Mouse (Mus musculus) neural tube, postnatal 0 days (tissue): ENCODE results near the gene Hivep3. TPM values are rescaled to one million over a fixed set of nuclear protein-coding genes. Genes with fewer than 3 reads are reported as not detected.

ENCODE experiments used
- polyA plus RNA-seq: library from polyadenylated mRNA; unstranded; fragments of >200 nt; fragmentation: Nextera tagmentation; extraction: Ambion mirVana; gene quantifications from 2 replicates; pipeline ENCODE4 v1.2.1, GENCODE M21; 2015

Gene Hivep3
- 17.0 and 19.9 TPM in 2 replicates for polyA plus RNA-seq

DNA sequence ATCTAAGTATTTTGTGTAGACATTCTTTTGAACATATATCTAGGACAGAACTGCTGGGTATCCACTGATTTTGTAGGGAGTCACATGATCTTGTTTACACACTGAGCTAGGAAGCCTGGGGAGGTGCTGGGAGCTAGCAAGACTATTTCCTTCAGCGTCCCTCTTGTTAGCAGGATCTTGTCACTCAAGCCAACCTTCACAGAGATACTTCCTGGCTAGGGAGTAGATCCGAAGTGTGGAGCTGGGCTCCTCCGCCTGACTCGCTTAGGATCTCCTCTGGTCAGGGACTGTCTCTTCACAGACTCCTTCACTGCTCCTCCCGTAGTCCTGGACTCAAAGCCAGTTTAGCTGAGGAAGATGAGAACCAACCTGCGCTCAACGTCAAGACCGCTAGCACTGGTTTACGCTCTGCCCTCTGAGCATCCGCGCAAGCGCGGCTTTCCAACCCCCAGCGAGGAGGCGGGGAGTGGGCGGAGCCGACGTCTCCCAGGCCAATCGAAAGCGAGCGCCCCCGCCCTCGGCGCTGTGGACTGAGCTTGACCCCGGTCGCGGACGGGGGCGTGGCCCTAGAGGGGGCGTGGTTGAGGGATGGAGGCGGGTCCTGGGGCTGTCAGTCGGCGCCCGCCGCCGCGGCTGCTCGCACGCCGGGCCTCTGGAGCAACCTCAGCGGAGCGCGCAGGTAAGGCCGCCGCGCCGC, at the start of gene Hivep3:
Hivep3 (plus strand) TSS at position 601 of the 697 bp plus-strand sequence.

DNA sequence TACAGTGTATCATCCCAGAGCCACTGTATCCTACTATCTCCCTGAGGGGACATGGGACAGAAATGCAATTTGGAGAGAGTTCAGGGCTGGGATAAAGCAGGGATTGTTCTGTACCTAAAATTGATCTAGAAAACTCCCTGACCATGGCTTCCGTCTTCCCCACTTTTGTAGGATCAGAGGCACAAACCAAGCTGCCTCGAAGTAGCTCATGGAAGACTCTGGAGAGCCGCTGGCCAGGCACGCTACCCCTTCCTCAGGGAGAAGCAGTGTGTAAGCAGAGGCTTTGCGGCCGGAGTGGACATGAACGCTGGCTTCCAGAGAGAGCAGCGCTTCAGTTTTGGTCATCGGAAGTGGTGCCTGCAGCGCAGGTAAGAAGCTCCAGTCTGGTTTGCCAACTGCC, 331.1 kb downstream of the Hivep3 start, which contains the start of gene AL607142.1:
AL607142.1 (plus strand) TSS at position 301 of the 400 bp plus-strand sequence.

DNA sequence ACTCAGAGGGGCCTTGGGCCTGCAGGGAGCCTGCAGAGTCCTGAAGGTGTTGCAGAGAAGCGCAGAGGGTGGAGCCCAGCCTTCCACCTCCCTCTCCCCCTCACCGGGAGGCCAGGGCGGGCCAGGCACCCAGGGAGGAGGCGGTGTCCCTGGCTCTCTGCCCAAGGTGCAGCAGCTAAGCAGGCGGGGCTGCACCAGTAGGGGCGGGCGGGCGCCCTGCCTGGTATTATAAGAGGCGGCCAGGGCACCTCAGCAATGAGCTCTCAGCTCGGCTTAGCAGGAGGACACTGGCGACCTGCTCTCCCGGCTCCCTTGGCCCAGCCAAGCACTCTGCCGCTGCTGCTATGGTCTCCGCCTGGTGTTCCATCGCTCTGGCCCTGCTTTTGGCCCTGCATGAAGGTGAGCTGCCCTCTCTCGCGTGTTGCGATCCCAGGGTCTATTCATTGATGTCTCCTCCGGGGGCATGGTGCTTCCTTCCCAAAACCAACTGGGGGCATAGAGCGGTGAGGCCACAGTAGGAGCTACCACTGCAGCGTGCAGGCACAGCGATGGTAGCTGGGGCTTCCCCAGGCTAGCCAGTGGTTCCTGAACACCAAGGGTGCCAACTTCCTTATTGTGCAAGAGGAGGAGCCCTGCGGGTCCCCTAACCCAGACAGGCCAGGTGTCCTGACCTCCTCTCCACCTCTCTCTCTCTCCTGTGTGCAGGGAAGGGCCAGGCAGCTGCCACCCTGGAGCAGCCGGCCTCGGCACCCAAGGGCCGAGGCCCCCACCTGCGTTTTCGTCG, 427.8 kb downstream of the Hivep3 start, which contains the start of gene Edn2:
Edn2 (plus strand) TSS at position 41 of the 784 bp plus-strand sequence.

Other genes with a start within 250 kb of the Hivep3 start
- gene Rimkla, start 241.2 kb upstream of the Hivep3 start, polyA plus RNA-seq: 24.0 and 28.1 TPM in 2 replicates
- 19.8 and 20.1 TPM in 2 replicates for gene Foxj3, start 196.8 kb upstream of the Hivep3 start, polyA plus RNA-seq
- 13.7 and 14.6 TPM in 2 replicates for gene Frg2f1, start 194.3 kb upstream of the Hivep3 start, polyA plus RNA-seq
- not detected in 2 replicates for gene Guca2a, start 96.1 kb upstream of the Hivep3 start, polyA plus RNA-seq
- not detected in 2 replicates for gene Guca2b, start 74.8 kb upstream of the Hivep3 start, polyA plus RNA-seq